Mouse (Mus musculus) urinary bladder, postnatal 14 days (tissue): Measurements from ENCODE around the gene Cdh13.

Experiments
- DNase-seq: peaks from one replicate; pipeline ENCODE4 v3.0.0; 2021; ENCODE audit warnings: low spot score

The Cdh13 gene

DNA sequence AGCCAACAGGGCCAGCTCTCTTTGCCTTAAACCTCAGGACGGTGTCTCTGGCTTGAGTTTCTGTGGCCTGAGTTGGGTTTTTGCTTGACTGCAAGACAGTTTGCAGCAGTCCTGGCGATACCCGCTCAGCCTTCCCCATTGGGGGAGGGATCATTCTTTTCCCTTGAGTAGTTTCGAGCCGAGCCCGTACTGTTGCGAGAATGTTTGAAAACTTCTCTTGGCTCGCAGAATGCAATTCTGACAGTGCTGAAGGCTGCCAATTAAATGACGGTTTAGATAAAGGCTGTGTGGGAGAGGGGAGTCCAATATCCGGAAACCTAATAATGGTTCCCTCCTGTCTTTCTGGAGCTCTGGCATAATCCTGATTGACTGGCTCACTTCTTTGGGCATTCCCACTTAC, 23.4 kb downstream of the Cdh13 start:
- no peak for DNase-seq

- DNase-seq = no peak
Observed at GRCm38 (mm10) chr8:118309106-118309505, 25.6 kb downstream of the Cdh13 start.

- no peak for DNase-seq
Observed at GRCm38 (mm10) chr8:118313426-118314187, 30.1 kb downstream of the Cdh13 start.

GRCm38 (mm10) chr8:118314188-118314563, 30.6 kb downstream of the Cdh13 start:
- DNase-seq = peak; percentile 22

DNA sequence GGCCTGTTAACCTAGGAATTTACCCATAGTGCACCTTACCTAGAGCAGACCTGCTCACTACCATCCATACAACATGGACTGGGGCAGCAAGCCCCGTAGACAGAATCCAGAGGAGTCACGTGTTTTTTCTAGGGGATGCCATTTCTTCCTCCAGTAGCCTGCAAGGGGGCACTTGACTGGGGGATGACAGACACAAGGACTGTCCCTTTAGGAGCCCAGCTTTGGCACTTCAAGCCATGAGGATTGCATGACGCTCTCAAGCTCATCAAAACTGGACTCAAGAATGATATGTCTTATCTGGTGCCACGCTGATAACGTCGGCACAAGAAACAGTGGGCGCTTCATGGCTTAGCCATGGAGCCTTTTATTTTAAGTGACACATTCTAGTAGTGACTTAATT, 31.4 kb downstream of the Cdh13 start:
- no peak for DNase-seq

DNA sequence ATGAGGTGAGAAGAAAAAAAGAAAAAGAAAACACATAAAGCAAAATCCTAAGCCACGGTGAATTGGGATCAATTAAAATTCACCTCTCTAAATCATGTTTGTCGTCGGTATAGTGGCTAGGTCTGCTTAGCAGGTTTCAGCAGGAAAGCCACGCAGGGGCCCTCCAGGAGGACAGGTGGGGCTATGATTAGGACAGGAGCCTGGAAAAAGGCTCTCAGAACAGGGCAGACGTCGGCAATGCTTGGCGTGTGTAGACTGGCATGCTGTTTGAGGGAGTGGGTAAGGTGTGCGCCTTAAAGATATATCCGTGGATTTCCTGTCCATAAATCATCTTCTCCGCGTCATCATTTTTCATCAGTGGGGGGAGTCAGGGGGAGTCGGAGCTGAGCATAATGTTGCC, 32.9 kb downstream of the Cdh13 start:
- peak; percentile 39 for DNase-seq

DNA sequence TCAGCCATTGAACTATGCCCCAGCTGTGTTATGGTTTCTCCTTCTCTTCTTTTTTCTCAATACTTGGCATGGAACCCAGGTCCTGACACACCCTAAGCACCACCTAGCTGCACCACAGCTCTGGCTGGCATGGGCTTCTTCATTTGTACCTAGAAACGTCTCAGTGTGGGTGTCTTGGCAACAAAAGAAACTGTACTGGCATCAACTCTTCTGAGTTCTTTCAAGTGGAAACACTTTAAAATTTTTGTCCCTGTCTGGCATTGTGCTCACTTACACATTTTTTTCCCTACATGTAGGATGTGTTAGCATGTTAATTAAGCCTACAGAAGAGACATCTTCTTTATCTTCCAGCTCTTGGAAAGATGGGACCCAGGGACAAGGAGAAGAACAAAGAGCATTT, 37.0 kb downstream of the Cdh13 start:
- DNase-seq = no peak

GRCm38 (mm10) chr8:118323421-118323820, 39.9 kb downstream of the Cdh13 start:
- DNase-seq = no peak

DNA sequence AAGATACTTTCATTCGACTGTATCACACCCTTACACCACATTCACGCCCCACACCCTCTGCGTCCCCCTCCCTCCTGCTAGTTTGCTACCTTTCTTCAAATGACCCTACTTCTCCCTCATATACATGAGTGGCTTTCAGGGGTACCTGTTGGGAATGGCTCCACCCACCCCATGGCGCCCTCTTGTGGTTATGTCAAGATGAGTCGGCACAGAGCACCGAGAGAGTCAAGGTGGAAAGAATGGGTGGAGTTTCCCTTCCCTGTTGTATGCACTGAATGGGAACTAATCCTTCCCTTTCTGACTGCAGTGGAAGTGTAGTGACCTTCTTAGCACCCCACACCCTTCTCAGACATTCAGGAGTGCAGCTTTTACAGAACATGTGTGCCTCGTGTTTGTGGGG, 51.4 kb downstream of the Cdh13 start:
- DNase-seq = no peak

DNA sequence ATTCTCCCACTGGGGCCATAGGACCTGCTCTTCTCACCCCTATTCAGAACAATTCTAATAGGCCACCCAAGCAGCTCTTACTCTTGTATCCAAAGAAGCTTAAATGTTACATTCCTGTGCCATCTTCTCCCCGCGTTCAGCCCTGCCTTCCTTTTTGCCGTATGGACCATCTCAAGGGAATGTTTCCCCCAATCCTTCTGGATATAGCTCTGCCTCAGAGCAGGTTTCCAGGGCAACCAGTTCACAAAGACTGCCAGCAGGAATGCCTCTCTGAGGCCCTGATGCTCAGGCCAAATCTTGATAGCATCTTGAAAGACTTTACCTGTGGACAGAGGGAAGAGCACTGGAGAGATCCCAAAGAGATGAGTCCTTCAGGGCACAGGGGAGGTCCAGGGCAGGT, 56.2 kb downstream of the Cdh13 start:
- DNase-seq = no peak

- DNase-seq = peak; percentile 24
Observed at GRCm38 (mm10) chr8:118343267-118343666, 59.7 kb downstream of the Cdh13 start.

DNA sequence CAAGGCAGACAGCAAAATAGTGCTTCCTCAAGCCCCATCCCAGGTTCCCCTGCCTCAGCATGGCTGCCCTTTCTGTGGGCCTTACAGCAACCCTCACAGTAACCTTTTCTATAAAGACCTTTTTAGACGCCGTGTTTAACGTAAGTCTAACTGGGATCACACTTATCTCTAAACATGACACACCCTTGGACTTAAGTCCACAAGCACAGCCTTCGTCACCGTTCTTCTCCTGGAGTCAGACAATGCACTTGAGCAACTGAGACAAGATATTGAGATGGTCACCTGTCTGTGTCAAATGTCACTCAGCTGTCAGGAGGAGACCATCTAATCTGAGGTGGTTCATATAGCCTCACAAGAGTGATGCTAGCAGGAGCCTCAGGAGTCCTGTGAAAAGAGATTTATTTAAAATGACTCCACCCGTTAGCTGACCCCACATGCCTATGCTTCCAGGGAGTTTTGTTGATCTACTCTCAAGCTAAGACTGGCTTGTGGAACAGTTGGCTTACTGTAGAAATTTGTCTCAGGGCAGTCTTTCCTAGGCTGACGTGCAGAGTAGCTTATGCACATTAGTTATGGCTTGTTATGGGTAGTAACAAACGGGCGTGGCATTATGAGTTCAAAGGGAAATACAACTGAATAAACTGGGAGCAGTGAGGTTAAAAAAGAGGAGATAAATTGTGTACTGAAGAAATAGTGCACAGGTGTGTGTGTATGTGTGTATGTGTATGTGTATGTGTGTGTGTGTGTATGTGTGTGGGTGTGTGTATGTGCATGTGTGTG, 65.4 kb downstream of the Cdh13 start:
- no peak for DNase-seq

- no peak for DNase-seq
Observed at GRCm38 (mm10) chr8:118350136-118350535, 66.6 kb downstream of the Cdh13 start.

- no peak for DNase-seq
Observed at GRCm38 (mm10) chr8:118353022-118353421, 69.5 kb downstream of the Cdh13 start.

GRCm38 (mm10) chr8:118357067-118357466, 73.5 kb downstream of the Cdh13 start:
- no peak for DNase-seq

DNA sequence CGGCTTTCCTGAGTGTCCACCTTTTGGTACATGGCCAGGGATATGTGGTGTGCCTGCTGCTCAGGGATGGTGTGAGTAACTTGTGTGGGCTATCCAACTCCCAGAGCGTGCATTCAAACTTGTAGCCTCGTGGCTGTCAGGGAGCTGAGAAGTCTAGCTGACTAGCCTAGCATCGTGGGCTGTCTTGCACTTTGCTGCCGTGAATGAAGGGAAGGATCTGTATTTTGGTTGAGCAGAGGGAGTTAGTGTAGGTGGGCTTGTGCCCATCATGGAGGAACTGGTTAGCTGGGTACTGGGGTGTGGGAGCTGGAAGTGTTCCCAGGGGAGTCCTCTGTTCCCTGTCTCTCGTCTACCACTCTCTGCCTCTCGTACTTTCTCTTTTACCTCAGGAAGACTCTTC, 74.1 kb downstream of the Cdh13 start:
- DNase-seq = no peak

- DNase-seq = no peak
Observed at GRCm38 (mm10) chr8:118363781-118364180, 80.2 kb downstream of the Cdh13 start.

GRCm38 (mm10) chr8:118373092-118373491, 89.6 kb downstream of the Cdh13 start:
- DNase-seq = no peak

DNA sequence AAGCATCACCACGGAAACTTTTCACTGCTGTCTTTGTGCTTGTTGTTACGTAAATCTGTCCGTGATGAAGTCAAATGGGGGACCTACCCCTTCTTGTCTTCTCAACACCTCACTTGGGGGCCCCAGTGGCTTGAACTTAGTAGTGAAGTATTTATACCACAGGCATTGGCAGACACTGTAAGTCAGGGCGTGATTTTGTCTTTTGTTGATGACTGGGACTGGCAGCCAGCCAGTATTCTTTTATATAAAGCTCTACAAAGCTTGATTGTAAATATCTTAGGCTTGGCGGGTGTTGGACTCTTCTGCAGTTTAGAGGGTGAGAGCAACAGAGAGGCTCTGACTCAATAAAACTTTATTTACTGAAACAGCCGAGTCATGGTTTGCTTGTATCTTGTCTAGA, 91.2 kb downstream of the Cdh13 start:
- DNase-seq = no peak

DNA sequence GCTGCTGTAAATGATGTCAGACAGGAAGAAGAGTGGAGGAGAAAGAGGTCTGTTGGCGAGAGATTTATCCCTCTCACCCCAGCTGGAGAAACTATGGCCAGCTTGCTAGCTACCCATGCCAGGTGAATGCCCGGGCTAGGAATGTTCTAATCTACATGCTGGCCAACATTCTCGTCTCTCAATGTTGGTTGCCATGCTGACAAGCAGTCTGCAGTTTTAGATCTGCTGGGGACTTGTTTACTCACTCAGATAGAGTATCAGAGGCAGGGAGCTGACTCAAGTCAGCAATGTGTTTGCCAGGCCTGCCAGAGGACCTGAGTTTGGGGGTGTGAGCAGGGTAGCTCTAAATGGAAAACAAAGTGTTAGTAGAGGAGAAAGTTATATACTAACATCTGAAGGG, 93.3 kb downstream of the Cdh13 start:
- no peak for DNase-seq

DNA sequence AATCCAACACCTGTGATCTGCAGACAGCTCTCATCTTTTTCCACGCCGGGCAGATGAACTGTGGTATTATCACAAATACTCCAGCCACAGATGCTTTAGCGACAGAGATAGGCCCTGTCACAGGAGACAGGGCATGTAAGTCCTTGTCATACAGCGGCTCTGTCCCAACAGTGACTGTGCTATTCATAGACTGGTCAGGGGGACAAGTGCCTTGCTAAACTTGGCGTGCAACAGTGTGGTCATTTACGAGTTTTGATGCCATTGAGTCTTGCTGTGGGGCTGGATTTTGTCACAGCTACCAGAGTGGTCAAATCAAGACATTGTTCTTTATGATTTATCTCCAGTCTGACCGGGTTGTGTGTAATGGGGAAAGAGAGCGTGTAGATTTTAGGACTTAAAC, 95.5 kb downstream of the Cdh13 start:
- DNase-seq = no peak

DNA sequence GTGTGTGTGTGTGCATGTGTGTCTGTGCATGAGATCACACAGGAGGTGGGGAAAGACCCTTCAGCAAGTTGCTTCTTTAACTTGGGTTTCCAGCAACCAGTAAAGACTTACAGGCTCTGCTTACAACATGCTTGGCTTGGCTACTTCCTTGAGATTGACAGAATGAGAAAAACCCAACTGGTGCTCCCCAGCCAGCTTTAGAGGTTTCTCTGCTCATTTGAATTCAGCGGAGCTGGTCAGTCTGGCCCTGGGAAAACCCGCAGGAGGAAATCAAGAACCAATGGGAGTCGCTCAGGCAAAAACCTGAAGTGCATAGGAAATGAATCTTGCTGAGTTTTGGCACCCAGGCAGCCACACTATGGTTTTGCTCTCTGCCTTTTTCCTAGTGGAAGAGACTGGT, 96.1 kb downstream of the Cdh13 start:
- DNase-seq = no peak

DNA sequence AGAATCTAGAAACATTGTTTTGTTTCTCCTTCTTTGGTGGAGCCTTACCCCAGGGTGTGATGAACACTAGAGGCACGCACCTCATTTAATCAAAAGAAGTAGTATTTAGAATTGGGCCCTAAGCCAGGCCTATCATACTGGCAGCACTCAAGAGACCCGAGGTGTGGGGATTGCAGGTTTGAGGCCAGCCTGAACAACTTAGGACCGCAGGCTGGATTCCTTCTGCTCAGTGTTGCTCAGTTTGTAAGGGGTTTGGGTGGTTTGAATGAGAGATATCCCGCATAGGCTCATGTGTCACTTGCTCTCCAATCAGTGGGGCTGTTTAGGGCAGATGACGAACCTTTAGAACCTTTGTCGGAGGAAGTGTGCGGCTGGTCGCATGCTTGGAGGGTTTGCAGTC, 96.5 kb downstream of the Cdh13 start:
- DNase-seq = no peak

- DNase-seq = no peak
Observed at GRCm38 (mm10) chr8:118380782-118381181, 97.2 kb downstream of the Cdh13 start.
